Mouse (Mus musculus): ENCODE results near the gene Zfp386. TPM values are rescaled to one million over a fixed set of nuclear protein-coding genes. Genes with fewer than 3 reads are reported as not detected.

Zfp386 gene
- total RNA-seq, 2 experiments from 2014 or later = 30.6 to 34.9 TPM

DNA sequence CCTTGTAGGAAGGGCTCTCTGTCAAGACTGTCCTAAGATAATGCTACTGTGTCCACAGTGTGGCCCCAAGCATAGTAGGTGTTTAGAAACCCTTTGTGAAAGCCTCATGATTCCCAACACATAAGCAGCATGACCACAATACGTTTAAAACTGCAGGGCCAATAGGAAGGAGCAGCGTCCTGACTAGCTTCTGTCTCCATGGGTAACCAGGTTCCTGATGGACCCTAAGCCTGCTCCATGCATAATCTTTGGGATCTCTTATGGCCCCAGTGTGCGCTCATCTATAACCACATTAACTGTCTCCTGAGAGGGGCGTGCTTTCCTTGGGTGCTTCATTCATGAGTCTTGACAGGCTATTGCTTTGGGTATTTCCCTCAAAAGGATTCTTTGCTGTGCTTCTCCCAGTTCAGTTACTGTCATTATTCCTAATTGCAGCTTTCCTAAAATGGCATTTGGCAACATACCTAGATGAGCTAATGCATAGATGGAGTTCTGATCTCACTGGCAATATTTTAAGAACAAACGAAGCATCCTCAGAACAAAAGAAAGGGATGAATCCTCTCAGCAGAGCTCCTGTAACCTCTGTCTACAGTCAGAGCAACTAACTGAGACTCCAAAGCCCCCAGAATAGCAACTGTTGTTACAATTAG, 39.6 kb downstream of the Zfp386 start:
- no peak for DNase-seq (ENCODE audit: low spot score in 2 of 2)
- intact Hi-C loops (cut with DNase I) = no loop called here

DNA sequence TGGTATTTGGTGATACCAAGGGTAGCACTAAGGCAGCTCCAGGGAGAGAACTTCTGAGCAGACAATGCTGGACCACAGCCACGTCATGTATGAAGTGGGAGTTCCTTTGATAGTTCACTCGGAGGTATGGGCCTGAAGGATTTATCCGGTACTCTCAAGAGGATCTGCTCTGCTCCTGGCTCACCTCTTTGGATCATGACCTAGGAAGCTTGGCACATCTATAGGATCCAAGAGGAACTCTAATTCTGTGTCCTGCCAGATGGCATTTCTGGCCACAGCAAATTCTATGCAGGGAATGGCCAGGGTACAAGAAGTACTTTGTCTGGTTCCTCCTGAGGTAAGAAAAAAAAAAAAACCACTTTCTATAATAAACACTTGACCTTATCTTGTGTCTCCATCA, 42.3 kb downstream of the Zfp386 start:
- DNase-seq (ENCODE audit: low spot score in 2 of 2) = no peak
- intact Hi-C loops (cut with DNase I) = no loop called here

DNA sequence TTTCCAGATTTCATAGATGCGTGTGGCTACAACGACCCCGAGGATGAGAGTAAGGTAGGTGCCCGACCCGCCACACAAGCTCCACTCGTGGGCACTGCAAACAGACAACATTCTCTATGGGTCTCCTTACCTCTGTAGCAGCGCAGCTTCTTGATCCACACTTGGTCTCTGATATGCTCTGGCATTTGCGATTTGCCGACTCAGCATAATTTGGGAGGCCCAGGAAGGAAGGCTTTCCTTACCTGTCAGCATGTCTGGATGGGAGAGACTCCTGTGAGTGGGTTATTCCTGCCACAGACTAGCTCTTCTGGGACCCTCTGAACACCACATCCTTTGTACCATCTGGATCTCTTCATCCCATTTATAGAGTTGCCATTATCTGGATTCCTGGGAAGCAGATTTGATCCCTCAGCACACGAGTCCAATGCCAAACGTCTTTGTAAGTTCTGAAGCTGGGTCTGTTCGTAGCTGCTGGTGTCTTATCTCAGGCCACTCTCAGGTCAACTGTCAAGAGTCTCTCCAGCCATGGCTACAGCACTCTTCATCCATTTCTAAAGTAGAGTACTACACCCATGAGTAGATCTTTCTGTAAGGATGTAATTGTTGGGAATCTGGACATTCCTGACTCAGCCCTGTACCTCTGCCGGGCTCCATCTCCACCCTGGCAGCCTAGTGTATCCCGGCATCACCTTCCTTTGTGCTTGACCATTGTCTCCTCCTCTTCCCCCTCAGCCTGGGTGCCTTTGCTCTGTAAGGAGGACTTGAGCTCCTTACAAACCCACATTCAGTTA, 47.4 kb downstream of the Zfp386 start:
- no peak for DNase-seq (ENCODE audit: low spot score in 2 of 2)
- intact Hi-C loops (cut with DNase I) = no loop called here

DNA sequence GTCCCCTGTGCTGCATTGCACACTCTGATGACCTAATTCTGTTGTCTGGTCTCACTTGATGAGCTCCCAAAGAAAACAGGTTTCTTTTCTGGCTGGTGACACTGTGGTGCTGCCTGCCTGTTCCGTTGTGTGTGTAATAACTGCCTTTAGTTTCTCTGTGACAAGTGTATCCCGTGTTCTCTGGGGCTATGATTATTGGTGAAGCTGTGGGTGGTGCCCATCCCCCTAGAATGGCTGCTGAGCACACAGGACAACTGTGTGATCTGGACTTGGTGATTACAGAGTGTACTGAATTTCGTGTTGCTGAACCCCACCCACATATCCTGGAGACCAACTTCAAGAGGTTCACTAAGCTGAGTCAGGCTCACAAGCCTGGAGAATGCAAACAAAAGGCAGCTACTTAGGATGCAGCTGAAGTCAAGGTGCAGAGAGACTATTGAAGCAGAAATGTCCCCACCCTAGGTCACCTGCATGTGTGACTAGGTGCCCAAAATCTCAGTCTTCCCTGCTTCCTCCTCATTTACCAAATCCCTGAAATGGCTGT, 48.9 kb downstream of the Zfp386 start:
- intact Hi-C loops (cut with DNase I) = no loop called here
- no peak for DNase-seq (ENCODE audit: low spot score in 2 of 2)

DNA sequence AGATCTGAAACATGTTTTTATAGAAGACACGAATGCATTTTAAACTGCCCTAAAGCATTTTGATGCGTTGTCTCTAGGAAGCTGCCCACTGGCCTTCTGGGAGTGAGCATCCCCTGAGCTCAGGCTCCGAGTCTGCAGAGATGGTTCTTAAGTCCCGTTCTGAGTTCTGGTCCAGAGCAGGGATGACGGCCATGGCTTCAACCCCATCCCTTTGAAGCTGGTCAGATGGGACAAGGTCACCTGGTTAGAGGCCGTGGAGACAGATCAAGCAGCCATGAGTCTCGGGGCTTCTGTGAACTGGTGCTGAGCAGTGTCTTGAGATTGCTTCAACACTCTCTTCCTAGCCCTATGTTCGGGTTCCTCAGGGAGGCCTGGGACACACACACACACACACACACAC, 49.6 kb downstream of the Zfp386 start:
- intact Hi-C loops (cut with DNase I) = no loop called here
- no peak for DNase-seq (ENCODE audit: low spot score in 2 of 2)

DNA sequence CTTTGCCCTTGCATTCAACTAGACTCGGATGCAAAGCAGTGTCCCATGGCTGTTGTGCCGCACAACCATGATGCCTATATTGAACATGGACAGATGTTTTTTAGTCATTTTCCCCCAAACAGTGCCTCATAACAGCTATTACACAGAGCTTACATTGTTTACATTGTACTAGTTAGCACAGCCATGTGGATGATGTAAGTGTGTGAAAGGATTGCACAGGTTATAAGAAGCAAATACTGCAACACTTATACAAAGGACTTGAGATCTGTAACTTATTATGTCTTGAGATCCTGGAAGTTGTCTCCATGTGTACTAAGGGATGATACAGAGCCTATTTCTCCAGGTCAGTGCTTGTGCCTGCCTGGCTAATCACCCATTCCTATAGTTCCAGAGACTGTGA, 54.4 kb downstream of the Zfp386 start:
- intact Hi-C loops (cut with DNase I) = no loop called here
- no peak for DNase-seq (ENCODE audit: low spot score in 2 of 2)

DNA sequence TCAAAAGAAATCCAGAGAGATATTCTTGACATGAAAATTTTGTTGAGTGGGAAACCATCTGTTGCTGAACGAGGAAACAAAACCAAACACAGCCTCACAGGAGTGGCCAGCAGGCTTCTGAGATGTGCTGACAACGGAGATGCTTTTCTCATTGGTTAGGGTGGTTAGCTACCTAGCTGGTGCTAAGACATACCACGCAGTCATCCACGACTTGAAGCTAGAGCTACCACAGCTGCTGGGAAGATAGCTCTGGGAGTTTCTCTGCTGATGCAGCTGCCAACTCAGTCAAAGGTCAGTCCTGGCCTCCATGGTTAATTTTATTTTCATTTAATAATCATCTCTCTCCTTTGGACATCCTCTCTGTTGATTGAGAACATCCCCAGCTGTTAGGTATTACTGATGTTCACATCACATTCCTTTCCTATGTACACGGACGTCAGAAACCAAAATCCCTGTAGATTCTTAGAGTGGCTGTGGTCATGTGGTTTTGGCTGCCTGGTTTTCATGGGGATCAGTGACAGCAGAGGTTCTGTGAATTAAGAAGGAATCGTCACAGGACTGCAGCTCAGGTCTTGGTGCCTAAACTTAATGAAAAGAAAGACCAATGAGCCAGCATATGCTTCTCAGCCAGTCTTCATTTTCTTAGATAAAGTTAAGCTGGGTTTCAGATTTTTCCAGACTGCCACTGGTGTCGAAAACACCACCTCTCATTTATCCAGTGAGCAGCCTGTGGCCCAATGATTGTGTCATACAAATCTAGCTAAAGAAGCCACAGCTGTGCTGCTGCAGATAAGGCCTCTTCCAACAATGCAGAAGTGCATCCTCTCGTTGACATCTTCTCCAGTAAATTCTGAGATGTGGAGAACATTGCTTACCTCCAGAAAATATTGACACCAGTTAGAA, 62.2 kb downstream of the Zfp386 start:
- intact Hi-C loops (cut with DNase I) = no loop called here
- DNase-seq (ENCODE audit: low spot score in 2 of 2) = peak; percentile 9 to 72

DNA sequence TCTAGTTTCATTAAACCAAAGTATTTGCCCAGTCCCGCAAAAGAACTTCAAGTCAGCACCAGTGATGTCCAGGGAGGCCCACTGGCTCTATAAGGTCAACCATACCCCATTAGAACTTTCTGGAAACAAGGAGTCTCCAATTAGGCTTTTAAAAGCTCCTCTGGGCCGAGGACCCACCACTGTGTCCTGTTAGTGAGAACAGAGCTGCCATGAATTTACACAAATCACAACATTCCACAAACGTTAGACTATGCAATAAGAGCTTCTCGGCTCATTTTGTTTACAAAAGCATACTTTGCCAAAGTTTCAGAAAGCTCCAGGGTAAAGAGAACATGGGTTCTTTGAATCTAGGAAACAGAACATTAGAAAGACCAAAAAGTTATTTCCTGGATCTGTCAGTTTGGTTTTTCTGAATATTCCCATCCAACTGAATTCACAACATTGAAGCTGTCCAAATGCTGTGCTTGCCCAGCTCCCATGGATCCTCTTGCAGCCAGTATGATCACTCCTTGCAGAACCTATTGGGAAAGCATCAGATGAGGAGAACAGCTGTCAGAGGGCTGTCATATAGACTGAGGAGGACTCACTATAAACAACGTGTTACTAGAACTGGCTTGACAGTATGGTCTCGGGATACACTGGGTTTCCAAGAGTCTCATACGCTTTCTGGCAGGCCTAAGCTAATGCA, 63.6 kb downstream of the Zfp386 start:
- DNase-seq (ENCODE audit: low spot score in 2 of 2) = no peak
- intact Hi-C loops (cut with DNase I) = no loop called here

Other genes starting within 250 kb of the Zfp386 start
- gene Vipr2, start 30.0 kb downstream of the Zfp386 start, total RNA-seq (2021) = under 1 TPM; 0.71 to 0.80 TPM
- gene Wdr60, start 215.3 kb downstream of the Zfp386 start, total RNA-seq (2021) = 10 to 100 TPM; 15.3 to 20.4 TPM
- gene Gm11027, start 227.7 kb downstream of the Zfp386 start, total RNA-seq (2021) = not detected
- gene Esyt2, start 233.5 kb downstream of the Zfp386 start, total RNA-seq (2021) = 10 to 100 TPM; 56.2 to 60.2 TPM

Data from left cerebral cortex, postnatal 25 days (tissue).